Mouse (Mus musculus) embryo, embryonic 11 days (tissue): ENCODE data around the gene Adgrl2.

Experiments used
- DNase-seq: peaks from one replicate; pipeline ENCODE4 v3.0.0-alpha.2; 2015

Adgrl2 gene

DNA sequence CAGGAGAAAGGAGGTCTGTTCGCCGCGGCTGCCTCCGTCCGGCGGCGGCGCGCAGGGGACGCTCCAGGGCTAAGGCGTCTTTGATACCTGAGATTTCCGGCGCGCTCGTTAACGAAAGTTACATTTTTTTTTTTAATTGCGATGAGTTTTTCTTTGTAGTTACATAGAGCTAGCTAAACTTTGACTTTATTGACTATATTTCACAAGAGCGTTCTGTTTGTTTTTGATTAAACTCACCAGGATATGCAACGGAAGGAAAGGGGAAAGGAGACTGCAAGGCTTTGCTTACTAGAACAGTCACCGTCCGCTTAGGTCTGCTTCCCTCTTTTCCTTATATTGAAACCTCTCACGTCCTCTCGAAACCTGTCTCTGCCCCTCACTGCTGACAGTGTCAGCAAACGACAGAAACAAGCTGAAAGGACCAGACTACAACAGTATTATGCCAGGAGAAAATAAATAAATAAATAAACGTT, at the start of gene Adgrl2:
Adgrl2 (minus strand) TSS at position 25 of the 473 bp plus-strand sequence.
- no peak for DNase-seq

DNA sequence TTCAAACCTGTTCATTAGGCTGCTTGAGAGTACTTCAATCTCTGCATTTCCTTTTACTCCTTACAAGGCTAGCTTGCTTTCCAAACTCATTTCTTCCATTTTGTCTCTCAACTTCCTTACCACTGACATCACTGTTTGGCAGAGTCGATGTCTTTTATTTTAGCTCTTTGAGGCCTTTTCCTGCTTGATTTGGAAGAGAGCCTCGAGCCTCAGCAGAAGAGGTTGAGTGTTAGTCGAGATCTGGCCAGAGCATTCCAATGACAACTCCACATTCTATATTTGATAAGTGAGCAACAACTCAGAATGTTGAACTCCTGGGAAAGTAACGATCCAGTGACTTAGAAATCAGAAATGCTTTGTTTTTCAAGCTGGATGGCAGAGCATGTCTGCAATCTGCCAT, 48.4 kb upstream of the Adgrl2 start:
- no peak for DNase-seq

DNA sequence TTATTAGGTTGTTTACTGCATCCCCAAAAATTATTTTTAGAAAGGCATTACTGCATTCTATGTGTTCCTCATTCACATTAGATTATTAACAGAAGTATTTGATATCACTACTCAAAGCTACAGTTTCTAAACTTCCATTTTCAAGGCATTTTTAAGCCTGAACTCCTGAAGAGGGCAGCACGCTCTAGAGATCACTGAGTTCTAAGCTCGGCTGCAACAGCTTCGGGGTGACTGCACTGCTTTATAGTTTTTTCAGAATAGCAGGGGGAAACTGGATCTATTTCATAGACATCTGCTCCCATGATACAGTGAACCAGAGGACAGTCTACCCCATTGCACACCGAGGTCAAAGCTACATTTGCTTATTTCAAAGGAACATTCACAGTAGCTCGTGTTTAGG, 29.6 kb upstream of the Adgrl2 start:
- DNase-seq = peak; percentile 33

- no peak for DNase-seq
Measured at GRCm38 (mm10) chr3:149009311-149009710, 19.0 kb upstream of the Adgrl2 start.

DNA sequence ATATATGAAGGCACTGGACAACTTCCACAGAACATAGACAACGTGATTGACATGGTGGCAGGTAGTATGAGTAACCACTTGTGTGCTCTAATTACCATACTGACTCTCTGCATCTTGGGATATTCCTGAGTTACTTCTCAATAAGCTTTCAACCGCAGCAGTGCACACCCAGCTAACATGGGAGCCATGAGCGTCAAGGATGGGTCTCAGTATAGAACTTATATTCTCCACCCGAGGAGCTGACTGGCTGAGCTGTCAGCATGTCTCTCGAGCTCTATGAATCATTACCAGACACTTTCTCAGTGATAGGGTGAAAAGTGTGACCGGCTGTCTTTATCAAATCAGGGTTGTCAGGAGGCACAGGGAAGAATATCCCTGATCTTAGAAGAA, 18.3 kb upstream of the Adgrl2 start:
- no peak for DNase-seq

GRCm38 (mm10) chr3:149007860-149008633, 17.7 kb upstream of the Adgrl2 start:
- no peak for DNase-seq

DNA sequence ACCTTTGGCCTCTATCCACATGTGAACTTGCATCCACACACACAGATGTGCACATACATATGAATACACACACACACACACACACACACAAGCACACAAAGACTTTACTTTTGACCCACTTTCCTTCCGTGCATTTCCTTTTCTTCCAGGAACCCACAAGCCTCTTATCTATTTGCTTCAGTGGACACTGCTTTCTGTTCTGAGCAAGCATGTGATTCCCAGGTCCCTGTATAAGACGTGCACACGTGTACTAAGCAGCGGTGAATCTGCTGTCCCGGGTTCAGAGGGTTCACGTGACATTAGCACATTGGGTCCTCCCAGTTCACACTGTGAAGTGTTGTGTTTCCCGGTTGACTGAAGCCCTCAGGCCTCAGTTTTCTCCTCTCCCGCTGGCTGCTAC, 11.0 kb upstream of the Adgrl2 start:
- DNase-seq = no peak

DNA sequence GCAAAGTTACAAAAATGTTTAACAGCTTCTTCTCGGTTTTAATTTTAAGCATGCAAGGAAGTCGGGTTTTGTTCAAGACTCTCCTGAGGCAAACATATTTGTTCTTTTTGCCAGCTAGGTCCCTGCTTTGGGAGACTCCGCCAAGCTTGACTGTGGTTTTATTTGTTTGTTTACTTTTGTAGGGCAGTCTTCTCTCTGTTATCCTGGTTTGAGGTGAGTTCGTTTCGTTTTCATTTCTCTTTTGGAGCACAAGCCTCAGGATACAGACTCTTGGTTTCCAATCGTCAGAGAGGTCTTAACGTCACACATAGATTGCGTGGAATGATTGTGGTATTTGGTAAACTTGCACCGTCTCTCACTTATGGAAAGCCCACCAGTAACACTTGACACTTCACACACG, 8.3 kb upstream of the Adgrl2 start:
- no peak for DNase-seq

DNA sequence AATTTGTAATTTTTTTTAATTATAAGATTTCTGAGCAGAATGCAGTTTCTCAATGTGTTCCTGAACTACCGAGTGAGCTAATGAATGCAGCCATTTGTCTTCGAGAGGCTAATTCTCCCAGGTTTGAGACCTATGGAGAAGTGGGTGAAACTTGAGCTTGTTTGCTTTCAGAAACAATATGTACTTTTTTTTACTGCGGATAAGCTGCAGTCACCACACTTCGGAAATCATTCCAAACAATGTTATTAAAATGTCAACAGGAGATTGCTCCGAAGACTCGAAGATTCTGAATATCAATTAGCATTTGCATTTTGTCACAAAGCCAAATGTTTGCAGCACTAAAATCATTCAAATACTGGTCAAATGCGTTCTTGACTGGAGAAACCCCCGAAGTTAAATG, 701 bp upstream of the Adgrl2 start:
- peak; percentile 43 for DNase-seq

GRCm38 (mm10) chr3:148989818-148990530, 381 bp downstream of the Adgrl2 start:
- peak; percentile 89 for DNase-seq

DNA sequence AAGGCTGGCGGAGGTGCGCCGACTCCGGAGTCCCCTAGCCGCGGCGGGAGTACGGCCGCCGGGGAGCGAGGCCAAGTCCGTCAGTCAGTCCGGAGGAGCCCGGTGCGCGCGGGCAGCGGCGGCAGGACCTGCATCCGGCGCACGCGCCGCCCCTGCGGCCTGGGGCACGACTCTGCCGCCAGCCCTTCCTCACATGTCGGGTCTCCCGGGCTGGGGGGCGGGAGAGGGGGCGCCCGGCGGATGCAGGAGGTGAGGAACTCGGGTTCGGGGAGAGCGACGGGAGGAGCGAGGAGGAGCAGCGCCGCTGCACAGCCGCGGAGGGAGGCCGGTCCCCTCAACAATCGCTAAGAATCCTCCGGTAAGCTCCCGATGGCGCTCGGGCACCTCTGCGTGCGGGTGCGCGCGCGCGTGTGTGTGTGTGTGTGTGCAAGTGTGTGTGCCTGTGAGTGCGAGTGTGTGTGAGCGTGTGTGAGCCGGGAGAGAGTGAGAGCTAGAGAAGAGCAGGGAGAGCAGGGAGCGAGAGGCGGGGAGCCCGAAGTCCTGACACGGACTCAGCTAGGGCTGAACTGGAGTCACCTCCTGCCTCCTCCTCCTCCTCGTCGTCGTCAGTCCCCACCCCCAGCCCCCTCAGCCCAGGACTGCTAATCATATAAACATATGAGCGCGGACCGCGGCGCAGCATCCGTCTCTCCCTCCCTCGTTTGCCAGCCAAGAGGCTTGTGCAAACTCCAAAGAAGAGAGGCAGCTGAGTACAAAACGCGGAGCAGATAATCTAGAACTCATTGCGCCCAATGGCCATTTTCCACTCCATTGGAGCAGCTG, 1.1 kb downstream of the Adgrl2 start:
- DNase-seq = peak; percentile 92

GRCm38 (mm10) chr3:148988293-148988995, 1.9 kb downstream of the Adgrl2 start:
- peak; percentile 60 for DNase-seq

GRCm38 (mm10) chr3:148987591-148988292, 2.6 kb downstream of the Adgrl2 start:
- peak; percentile 92 for DNase-seq

- peak; percentile 68 for DNase-seq
Measured at GRCm38 (mm10) chr3:148986894-148987590, 3.3 kb downstream of the Adgrl2 start.

DNA sequence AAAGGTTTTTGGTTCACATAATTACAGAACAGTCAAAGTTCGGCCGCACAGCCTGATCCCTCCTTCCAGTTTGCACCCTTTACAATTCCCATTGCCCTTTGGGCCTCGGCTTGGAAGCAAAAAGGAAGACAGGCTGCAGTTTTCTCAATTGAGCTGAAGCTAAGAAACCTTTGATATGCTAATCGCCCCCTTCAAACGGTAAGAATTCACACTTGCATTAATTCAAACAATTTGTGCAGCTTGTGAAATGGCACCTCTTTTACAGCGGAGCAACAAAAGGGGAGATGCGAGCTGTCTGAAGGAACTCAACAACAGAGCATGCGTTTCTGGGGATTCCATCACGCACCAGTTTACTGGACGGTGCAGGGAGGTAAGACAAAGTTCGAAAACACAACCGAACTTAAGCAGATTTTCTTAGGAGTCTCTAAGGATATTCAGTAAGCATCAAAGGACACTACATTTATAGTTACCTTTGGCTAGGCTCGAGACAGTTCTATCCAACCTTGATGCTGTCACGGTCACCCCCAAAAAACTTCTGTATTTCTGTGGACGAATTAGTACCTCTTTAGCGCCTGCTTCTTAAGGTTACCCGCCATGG, 4.0 kb downstream of the Adgrl2 start:
- DNase-seq = peak; percentile 75

DNA sequence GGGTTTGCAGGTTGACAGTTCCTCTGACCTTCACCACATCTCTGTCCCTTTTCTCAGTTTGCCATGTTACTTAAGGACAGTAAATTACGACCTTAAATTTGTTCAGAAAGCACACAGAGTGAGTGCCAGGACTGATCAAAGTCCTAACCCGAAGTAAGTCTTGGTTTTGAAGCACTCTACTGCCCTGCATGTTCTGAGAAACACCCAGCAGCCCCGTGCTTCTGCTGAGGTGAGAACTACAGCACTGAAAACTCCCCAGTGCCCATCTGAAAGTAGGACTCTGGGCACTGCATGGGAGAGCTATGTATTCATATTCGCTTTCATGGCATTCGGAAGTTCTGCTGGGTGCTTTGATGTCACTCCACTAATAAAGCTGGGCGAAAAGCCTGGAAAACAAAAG, 6.0 kb downstream of the Adgrl2 start:
- DNase-seq = no peak

- DNase-seq = no peak
Measured at GRCm38 (mm10) chr3:148982370-148982769, 8.0 kb downstream of the Adgrl2 start.

DNA sequence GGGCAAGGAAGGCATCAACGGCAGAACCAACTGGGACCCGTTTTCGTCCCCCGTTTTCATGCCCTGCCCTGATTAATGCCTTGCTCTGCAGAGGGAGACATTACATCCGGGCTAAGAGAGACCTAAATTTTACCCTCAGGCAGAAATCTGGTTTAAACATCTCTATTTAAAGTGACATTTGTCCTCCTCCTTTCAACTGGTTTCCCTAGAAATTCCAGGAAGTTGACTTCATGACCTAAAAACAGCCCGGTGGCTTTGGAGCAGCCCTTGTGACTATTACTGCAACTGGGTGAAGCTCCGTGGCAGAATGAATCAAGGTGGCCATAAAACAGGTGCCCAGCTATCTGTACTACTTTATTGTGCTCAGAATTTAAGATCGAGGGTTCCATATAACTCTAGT, 8.6 kb downstream of the Adgrl2 start:
- DNase-seq = no peak

- DNase-seq = no peak
Measured at GRCm38 (mm10) chr3:148978541-148978940, 11.8 kb downstream of the Adgrl2 start.

DNA sequence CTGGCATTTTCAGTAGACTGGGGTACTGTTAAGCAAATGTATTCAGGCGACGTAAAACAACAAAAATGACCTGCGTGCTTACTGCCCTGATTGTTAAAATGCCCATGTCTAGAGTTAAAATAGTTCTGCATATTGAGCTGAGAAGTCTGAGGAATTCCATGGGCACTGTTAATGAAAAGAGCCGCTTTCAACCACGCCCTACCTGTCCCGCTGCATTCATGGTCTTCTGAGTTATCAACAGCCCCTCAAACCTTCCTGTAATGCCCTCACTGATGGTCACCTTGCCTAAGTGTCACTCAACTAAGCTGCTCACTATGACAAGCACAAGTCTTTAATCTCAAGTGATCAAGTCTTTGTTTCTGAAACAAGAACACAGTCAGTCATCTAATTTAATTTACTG, 12.5 kb downstream of the Adgrl2 start:
- no peak for DNase-seq

DNA sequence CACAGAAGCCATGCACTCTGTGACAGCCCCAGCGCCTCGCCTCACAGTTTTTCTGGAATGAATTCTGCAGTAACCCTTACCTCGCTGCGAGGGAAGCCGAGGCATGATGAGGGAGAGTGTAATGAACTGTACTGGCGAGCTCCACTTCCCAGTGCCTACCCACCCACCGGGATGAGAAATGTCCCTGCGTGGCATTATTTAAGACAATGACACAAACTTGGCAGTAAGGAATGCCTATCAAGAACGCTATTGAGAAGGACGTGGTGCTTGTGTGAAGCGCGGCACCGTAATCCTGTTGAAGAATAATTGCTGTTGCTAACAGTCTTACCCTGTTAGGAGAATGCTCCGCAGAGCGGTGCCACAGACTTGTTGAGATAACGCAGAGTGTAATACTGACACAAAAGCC, 13.2 kb downstream of the Adgrl2 start:
- no peak for DNase-seq
